Mouse (Mus musculus) lung, embryonic 16.5 days (tissue): Measurements from ENCODE around the gene Nek9. TPM values are rescaled to one million over a fixed set of nuclear protein-coding genes. Genes with fewer than 3 reads are reported as not detected.

ENCODE experiments used
- ATAC-seq: fragments of 200-750 bp; cut with Nextera tagmentation; 2 replicates; pipeline ENCODE4 v1.8.0; 2017; ENCODE audit warnings: low read depth, mild to moderate bottlenecking, moderate library complexity
- H3K27ac ChIP-seq: fragments of 300-500 bp; sonication (generic); 2 replicates; pipeline ENCODE4 v1.5.1; 2014; ENCODE audit warnings: mild to moderate bottlenecking, control low read depth, low read length
- H3K27me3 ChIP-seq: fragments of 300-500 bp; sonication (generic); 2 replicates; pipeline ENCODE4 v1.6.1; 2014; ENCODE audit warnings: low read depth, low read length, mixed read lengths; ENCODE audit not compliant: control insufficient read depth, insufficient read depth
- H3K36me3 ChIP-seq: fragments of 300-500 bp; sonication (generic); 2 replicates; pipeline ENCODE4 v1.6.1; 2014; ENCODE audit warnings: low read length; ENCODE audit not compliant: control insufficient read depth, insufficient read depth
- H3K4me1 ChIP-seq: fragments of 300-500 bp; sonication (generic); replicated peaks from 2 replicates; pipeline ENCODE4 v1.6.1; 2014; ENCODE audit warnings: low read length, mixed read lengths; ENCODE audit not compliant: control insufficient read depth, insufficient read depth
- H3K4me2 ChIP-seq: fragments of 300-500 bp; sonication (generic); 2 replicates; pipeline ENCODE4 v1.6.1; 2014; ENCODE audit warnings: low read depth, low read length, control low read depth
- H3K4me3 ChIP-seq: fragments of 300-500 bp; sonication (generic); 2 replicates; pipeline ENCODE4 v1.5.1; 2014; ENCODE audit warnings: mild to moderate bottlenecking, low read length, control low read depth
- H3K9ac ChIP-seq: fragments of 300-500 bp; sonication (generic); 2 replicates; pipeline ENCODE4 v1.6.1; 2014; ENCODE audit warnings: low read length, control low read depth
- H3K9me3 ChIP-seq: fragments of 300-500 bp; sonication (generic); 2 replicates; pipeline ENCODE4 v1.6.1; 2016; ENCODE audit warnings: low read length; ENCODE audit not compliant: control insufficient read depth
- WGBS: fragments of 180-500 bp; shearing (Covaris S2); extraction: QIAGEN DNeasy Blood & Tissue Kit; methylation state at CpG from one replicate; pipeline ENCODE4 v1.1.7; 2014; 5-methylcytosine and 5-hydroxymethylcytosine counted together
- polyA plus RNA-seq: library from polyadenylated mRNA; unstranded; fragments of >200 nt; fragmentation: Nextera tagmentation; extraction: Ambion mirVana; gene quantifications from 2 replicates; pipeline ENCODE4 v1.2.1, GENCODE M21; 2015

Gene Nek9
- polyA plus RNA-seq, 1 experiment from 2014 or later: 20.9 TPM

DNA sequence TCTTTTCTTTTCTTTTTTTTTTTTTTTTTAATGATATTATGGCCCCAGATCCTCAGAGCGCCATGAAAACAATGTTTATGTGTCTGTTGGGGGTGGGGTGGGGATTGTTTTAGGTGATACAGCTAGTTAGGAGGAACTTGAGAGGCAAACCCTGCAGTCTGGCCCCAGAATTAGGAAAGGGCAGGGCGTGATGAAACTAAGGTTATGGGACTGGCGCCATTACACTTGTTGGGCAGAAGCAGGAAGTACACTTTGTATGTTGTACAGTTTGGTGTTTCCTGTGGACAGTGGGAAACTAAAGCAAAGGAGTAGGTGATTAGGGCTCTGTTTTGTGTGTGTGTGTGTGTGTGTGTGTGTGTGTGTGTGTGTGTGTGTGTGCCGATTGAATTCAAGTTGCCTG lies 785 bp upstream of the Nek9 start:
- ATAC-seq: no peak
- Histone ChIP-seq H3K27me3 (no peaks in the 10 kb centered on the region), H3K27ac (peak overlapping the region; percentile 21; the same call in 1 of the 2 replicates), H3K4me1 (peaks cover 15% of the 10 kb centered on the region; the same call in 1 of the 2 replicates), H3K9me3 (no peaks in the 10 kb centered on the region), H3K9ac (no peak overlapping the region), H3K36me3 (peaks cover 8% of the 10 kb centered on the region), H3K4me2 (peak overlapping the region; percentile 73), H3K4me3 (peak overlapping the region; percentile 98)
- 44% methylated on average over 4 of the region's 4 CpGs for WGBS

DNA sequence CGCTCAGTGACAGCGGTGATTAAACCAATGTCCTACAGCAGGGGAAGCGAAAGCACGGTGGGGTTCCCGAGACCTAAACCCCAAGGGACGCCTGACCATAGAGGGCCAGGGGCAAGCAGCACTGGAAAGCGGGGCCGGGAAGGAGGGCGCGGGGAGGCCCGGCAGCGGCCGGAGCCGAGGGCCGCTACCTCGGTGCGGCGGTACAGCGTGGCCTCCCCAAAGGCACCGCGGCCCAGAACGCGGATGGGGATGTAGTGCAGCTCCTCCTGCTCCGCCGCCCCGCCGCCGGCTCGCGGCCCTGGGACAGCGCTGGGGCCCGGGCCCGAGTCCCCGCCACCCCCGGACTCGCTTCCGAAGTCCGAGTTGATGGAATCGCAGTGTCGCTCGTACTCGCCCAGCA lies 347 bp downstream of the Nek9 start:
- H3K27ac ChIP-seq: peak overlapping the region; percentile 89
- peak overlapping the region; percentile 73 for H3K4me2 ChIP-seq
- peak overlapping the region; percentile 98 for H3K4me3 ChIP-seq
- peak; percentile 63 for ATAC-seq
- no peaks in the 10 kb centered on the region for H3K9me3 ChIP-seq
- peaks cover 15% of the 10 kb centered on the region; the same call in 1 of the 2 replicates for H3K4me1 ChIP-seq
- no peaks in the 10 kb centered on the region for H3K27me3 ChIP-seq
- peak overlapping the region; percentile 99 for H3K9ac ChIP-seq
- WGBS: 0% methylated on average over 33 of the region's 42 CpGs
- H3K36me3 ChIP-seq: peaks cover 17% of the 10 kb centered on the region

DNA sequence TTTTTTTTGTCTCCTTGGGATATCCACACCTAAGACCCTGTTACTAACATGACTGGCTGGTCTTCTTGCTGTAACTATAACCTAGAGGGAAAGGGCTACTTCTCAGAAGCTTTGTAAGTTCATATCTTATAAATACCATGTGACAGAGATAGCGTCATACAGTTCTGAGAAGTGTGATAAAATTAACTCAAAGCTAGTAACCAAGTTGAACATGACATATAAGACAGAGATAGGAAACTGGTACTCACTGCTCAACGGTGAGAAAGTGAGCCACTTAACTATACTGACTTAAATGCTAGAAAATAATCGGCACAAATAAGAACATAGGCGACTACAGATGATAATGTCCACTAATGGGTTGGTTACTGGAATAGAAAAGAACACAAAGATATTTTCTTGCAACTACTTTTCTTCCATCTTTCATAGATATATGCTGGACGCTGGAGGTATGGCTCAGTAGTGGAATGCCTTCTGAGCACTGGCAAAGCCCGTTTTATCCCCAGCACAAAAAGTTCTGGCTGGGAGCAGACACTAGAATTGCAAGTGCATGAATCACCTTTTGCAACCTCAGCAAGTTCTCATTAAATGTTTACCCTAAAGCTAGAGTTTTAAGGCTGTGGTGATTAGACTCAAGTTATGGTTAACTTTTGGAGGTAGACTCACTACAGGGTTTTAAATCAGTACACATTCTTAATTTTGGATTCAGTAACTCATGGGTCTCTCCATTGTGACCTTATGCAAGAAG lies 1.4 kb downstream of the Nek9 start:
- no peak overlapping the region for H3K9ac ChIP-seq

DNA sequence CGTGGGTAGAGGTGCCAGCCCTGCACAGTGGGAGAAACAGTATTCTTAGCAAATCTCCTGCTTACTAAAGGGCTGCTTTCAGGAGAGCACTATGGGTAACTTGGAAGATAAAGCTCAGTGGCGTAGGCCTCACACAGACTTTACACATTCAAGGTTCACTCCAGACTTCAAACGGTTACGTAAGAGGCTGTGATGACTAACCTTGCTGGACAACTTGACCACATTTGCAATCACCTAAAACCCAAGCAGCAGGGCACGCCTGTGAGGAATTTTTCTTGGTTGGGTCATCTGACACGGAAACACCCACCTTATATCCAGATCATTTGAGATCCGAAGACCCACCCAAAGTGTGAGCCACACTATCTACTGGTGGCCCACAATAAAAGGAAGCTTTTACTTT lies 9.0 kb downstream of the Nek9 start:
- 81% methylated on average over 7 of the region's 7 CpGs for WGBS
- Histone ChIP-seq H3K4me1 (no peaks in the 10 kb centered on the region), H3K27ac (no peak overlapping the region), H3K36me3 (peaks cover 45% of the 10 kb centered on the region), H3K9me3 (no peaks in the 10 kb centered on the region), H3K4me3 (no peak overlapping the region), H3K9ac (no peak overlapping the region), H3K4me2 (no peak overlapping the region), H3K27me3 (no peaks in the 10 kb centered on the region)
- no peak for ATAC-seq

More for the DNA sequence above, 1.4 kb downstream of the Nek9 start:
- Histone ChIP-seq H3K27me3 (no peaks in the 10 kb centered on the region), H3K4me2 (peak overlapping the region; percentile 73), H3K4me1 (peaks cover 15% of the 10 kb centered on the region; the same call in 1 of the 2 replicates), H3K36me3 (peaks cover 18% of the 10 kb centered on the region), H3K9me3 (no peaks in the 10 kb centered on the region), H3K27ac (no peak overlapping the region), H3K4me3 (peak overlapping the region; percentile 98)
- 74% methylated on average over 6 of the region's 6 CpGs for WGBS
- no peak for ATAC-seq

DNA sequence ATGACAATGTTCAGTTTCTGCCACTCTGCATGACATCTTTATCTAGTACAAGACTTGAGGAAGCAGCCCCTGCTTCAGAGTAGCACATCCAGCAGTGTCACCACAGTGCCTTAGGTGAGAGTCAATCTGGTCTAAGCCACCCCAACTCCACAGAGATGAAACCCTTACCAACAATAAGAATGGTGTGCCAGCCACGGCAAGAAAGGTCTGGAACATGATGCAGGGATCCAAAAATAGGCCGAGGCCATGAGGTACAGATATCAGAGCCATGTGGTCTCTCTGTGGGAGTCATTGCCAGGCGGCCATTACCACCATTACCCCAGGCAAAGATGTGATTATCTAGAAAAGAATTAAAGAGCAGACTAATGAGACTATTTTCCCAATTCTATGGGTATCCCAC lies 30.5 kb downstream of the Nek9 start:
- peaks cover 64% of the 10 kb centered on the region for H3K36me3 ChIP-seq
- ATAC-seq: no peak
- H3K27me3 ChIP-seq: no peaks in the 10 kb centered on the region
- H3K9ac ChIP-seq: no peak overlapping the region
- no peaks in the 10 kb centered on the region for H3K9me3 ChIP-seq
- no peak overlapping the region for H3K4me3 ChIP-seq
- H3K4me1 ChIP-seq: peaks cover 3% of the 10 kb centered on the region; the same call in 1 of the 2 replicates
- no peak overlapping the region for H3K4me2 ChIP-seq
- H3K27ac ChIP-seq: no peak overlapping the region
- WGBS: 86% methylated on average over 3 of the region's 3 CpGs

- Histone ChIP-seq H3K27me3 (no peaks in the 10 kb centered on the region), H3K4me1 (peaks cover 3% of the 10 kb centered on the region; the same call in 1 of the 2 replicates), H3K9ac (no peak overlapping the region), H3K4me3 (no peak overlapping the region), H3K9me3 (no peaks in the 10 kb centered on the region), H3K27ac (peak overlapping the region; percentile 36; the same call in 1 of the 2 replicates), H3K4me2 (no peak overlapping the region), H3K36me3 (peaks cover 75% of the 10 kb centered on the region)
- WGBS: 41% methylated on average over 16 of the region's 16 CpGs
- ATAC-seq: peak; percentile 81
These were observed 33.8 kb downstream of the Nek9 start for GRCm38 (mm10) chr12:85305247-85305892.

- Histone ChIP-seq H3K4me1 (peaks cover 6% of the 10 kb centered on the region; the same call in 1 of the 2 replicates), H3K36me3 (peaks cover 69% of the 10 kb centered on the region), H3K27ac (no peak overlapping the region), H3K4me2 (no peak overlapping the region), H3K9ac (no peak overlapping the region), H3K4me3 (no peak overlapping the region), H3K9me3 (no peaks in the 10 kb centered on the region), H3K27me3 (no peaks in the 10 kb centered on the region)
- ATAC-seq: no peak
- 64% methylated on average over 4 of the region's 4 CpGs for WGBS
These were observed 34.4 kb downstream of the Nek9 start for GRCm38 (mm10) chr12:85304725-85305124.

DNA sequence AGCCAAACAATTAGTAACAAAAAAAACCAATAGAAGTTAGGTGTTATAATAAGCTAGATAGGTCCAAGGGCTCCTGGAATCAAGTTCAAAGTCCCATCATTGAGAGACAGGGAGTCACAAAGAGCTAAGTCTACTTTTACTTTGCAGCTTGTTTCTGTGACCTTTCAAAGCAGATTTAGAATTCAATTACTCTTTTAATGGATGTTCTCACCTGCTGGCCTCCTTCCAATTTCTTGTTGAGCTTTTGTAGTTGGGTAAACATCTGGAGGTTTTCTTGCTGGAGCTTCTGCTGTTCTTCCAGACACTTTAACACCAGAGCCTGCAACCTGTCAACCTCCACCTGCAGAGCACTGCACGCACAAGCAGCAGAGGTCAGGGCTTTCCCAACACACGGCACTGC lies 35.9 kb downstream of the Nek9 start:
- H3K9me3 ChIP-seq: no peaks in the 10 kb centered on the region
- H3K27me3 ChIP-seq: no peaks in the 10 kb centered on the region
- 65% methylated on average over 2 of the region's 2 CpGs for WGBS
- H3K27ac ChIP-seq: no peak overlapping the region
- H3K4me3 ChIP-seq: no peak overlapping the region
- ATAC-seq: no peak
- peaks cover 10% of the 10 kb centered on the region; the same call in 1 of the 2 replicates for H3K4me1 ChIP-seq
- no peak overlapping the region for H3K4me2 ChIP-seq
- no peak overlapping the region for H3K9ac ChIP-seq
- H3K36me3 ChIP-seq: peaks cover 58% of the 10 kb centered on the region

- WGBS: 52% methylated on average over 1 of the region's 1 CpGs
- peaks cover 30% of the 10 kb centered on the region for H3K36me3 ChIP-seq
These were observed 40.4 kb downstream of the Nek9 start for GRCm38 (mm10) chr12:85298835-85299180.

More at GRCm38 (mm10) chr12:85298835-85299180, 40.4 kb downstream of the Nek9 start:
- H3K4me2 ChIP-seq: no peak overlapping the region
- H3K4me3 ChIP-seq: no peak overlapping the region
- H3K4me1 ChIP-seq: peaks cover 7% of the 10 kb centered on the region; the same call in 1 of the 2 replicates
- H3K9ac ChIP-seq: no peak overlapping the region
- 0 out of 2 replicates have a peak, but pooled peaks have one; percentile 22 for ATAC-seq
- H3K9me3 ChIP-seq: peaks cover 3% of the 10 kb centered on the region; the same call in 1 of the 2 replicates
- no peaks in the 10 kb centered on the region for H3K27me3 ChIP-seq
- H3K27ac ChIP-seq: peak overlapping the region; percentile 48; the same call in 1 of the 2 replicates
